Mouse (Mus musculus) intestine, embryonic 16.5 days (tissue): ENCODE data around the gene Plk5. TPM values are rescaled to one million over a fixed set of nuclear protein-coding genes. Genes with fewer than 3 reads are reported as not detected.

Source experiments
- ATAC-seq: fragments of 200-750 bp; cut with Nextera tagmentation; 2 replicates; pipeline ENCODE4 v1.8.0; 2017; ENCODE audit warnings: moderate TSS enrichment, moderate library complexity
- H3K27ac ChIP-seq: fragments of 300-500 bp; sonication (generic); 2 replicates; pipeline ENCODE4 v1.5.1; 2014; ENCODE audit warnings: mild to moderate bottlenecking, low read length
- H3K27me3 ChIP-seq: fragments of 300-500 bp; sonication (generic); replicated peaks from 2 replicates; pipeline ENCODE4 v1.6.1; 2014; ENCODE audit warnings: low read length, control low read depth, mixed read lengths; ENCODE audit not compliant: control insufficient read depth, insufficient read depth
- H3K36me3 ChIP-seq: fragments of 300-500 bp; sonication (generic); 2 replicates; pipeline ENCODE4 v1.6.1; 2014; ENCODE audit warnings: low read length, control low read depth; ENCODE audit not compliant: control insufficient read depth, insufficient read depth
- H3K4me1 ChIP-seq: fragments of 300-500 bp; sonication (generic); 2 replicates; pipeline ENCODE4 v1.6.1; 2014; ENCODE audit warnings: low read length, control low read depth, mixed read lengths; ENCODE audit not compliant: control insufficient read depth, insufficient read depth
- H3K4me2 ChIP-seq: fragments of 300-500 bp; sonication (generic); 2 replicates; pipeline ENCODE4 v1.6.1; 2014; ENCODE audit warnings: low read depth, low read length, control low read depth
- H3K4me3 ChIP-seq: fragments of 300-500 bp; sonication (generic); 2 replicates; pipeline ENCODE4 v1.5.1; 2014; ENCODE audit warnings: mild to moderate bottlenecking, low read length
- H3K9ac ChIP-seq: fragments of 300-500 bp; sonication (generic); 2 replicates; pipeline ENCODE4 v1.6.1; 2014; ENCODE audit warnings: low read depth, low read length
- H3K9me3 ChIP-seq: fragments of 300-500 bp; sonication (generic); 2 replicates; pipeline ENCODE4 v1.6.1; 2016; ENCODE audit warnings: low read length, control low read depth; ENCODE audit not compliant: control insufficient read depth
- WGBS: fragments of 180-500 bp; shearing (Covaris S2); extraction: QIAGEN DNeasy Blood & Tissue Kit; methylation state at CpG from one replicate; pipeline ENCODE4 v1.1.7; 2014; 5-methylcytosine and 5-hydroxymethylcytosine counted together
- microRNA-seq: library from miRNA; unstranded; fragments of <30 nt; microRNA quantifications from one replicate; pipeline ENCODE4, GENCODE M21; 2016
- polyA plus RNA-seq: library from polyadenylated mRNA; unstranded; fragments of >200 nt; fragmentation: Nextera tagmentation; extraction: Ambion mirVana; gene quantifications from 2 replicates; pipeline ENCODE4 v1.2.1, GENCODE M21; 2015

The Plk5 gene
- polyA plus RNA-seq, 1 experiment from 2014 or later, result 0.39 TPM

- H3K9me3 ChIP-seq, result 0 out of 2 replicates have a peak, but pooled peaks cover 2% of the 10 kb centered on the region
- H3K4me1 ChIP-seq, result peaks cover 22% of the 10 kb centered on the region
- peak; percentile 84 for ATAC-seq
- H3K9ac ChIP-seq, result peak within 1 kb of the TSS; percentile 93
- H3K4me3 ChIP-seq, result peak within 1 kb of the TSS; percentile 95
- H3K27me3 ChIP-seq, result no peaks in the 10 kb centered on the region
- peaks cover 35% of the 10 kb centered on the region for H3K36me3 ChIP-seq
- peak within 1 kb of the TSS; percentile 61 for H3K4me2 ChIP-seq
- peak within 1 kb of the TSS; percentile 82 for H3K27ac ChIP-seq
- WGBS, result under 1% methylated on average over 27 of the region's 27 CpGs
Measured at GRCm38 (mm10) chr10:80406684-80407501, 50.6 kb downstream of the Plk5 start, which contains the start of gene Uqcr11. Uqcr11 (minus strand) TSS chr10:80406830.

- Histone ChIP-seq H3K9ac (peak overlapping the region; percentile 93), H3K4me1 (peaks cover 22% of the 10 kb centered on the region), H3K9me3 (0 out of 2 replicates have a peak, but pooled peaks cover 2% of the 10 kb centered on the region), H3K27me3 (no peaks in the 10 kb centered on the region), H3K4me3 (0 out of 2 replicates have a peak overlapping the region, but pooled peaks have one; percentile 95), H3K27ac (no peak overlapping the region), H3K36me3 (peaks cover 39% of the 10 kb centered on the region), H3K4me2 (no peak overlapping the region)
- WGBS, result 35% methylated on average over 4 of the region's 4 CpGs
- ATAC-seq, result no peak
Measured at GRCm38 (mm10) chr10:80407924-80408323, 51.7 kb downstream of the Plk5 start.

- Histone ChIP-seq H3K9me3 (no peaks in the 10 kb centered on the region), H3K27me3 (no peaks in the 10 kb centered on the region), H3K4me3 (no peak overlapping the region), H3K4me1 (peaks cover under 1% of the 10 kb centered on the region), H3K4me2 (no peak overlapping the region), H3K36me3 (peaks cover 51% of the 10 kb centered on the region), H3K27ac (0 out of 2 replicates have a peak overlapping the region, but pooled peaks have one; percentile 6), H3K9ac (no peak overlapping the region)
- ATAC-seq, result no peak
- WGBS, result 82% methylated on average over 44 of the region's 44 CpGs
Measured at GRCm38 (mm10) chr10:80412656-80413541, 56.6 kb downstream of the Plk5 start.

Small RNA genes lying within 50 kb of the gene (microRNA-seq; reads per million reads assigned to microRNA genes)
- not detected for gene Gm22721

Other genes with a start within 250 kb of the Plk5 start
- 13.8 and 15.7 TPM in 2 replicates for gene Stk11, start 240.7 kb upstream of the Plk5 start, polyA plus RNA-seq
- 846 and 854 TPM in 2 replicates for gene Atp5d, start 217.8 kb upstream of the Plk5 start, polyA plus RNA-seq
- gene Cbarp, start 215.6 kb upstream of the Plk5 start, polyA plus RNA-seq, result 5.1 TPM in 2 replicates
- 8.8 and 10.3 TPM in 2 replicates for gene Midn, start 208.2 kb upstream of the Plk5 start, polyA plus RNA-seq
- gene Cirbp, start 190.5 kb upstream of the Plk5 start, polyA plus RNA-seq, result 53.2 and 62.6 TPM in 2 replicates
- 23.6 TPM in 2 replicates for gene 1600002K03Rik, start 183.5 kb upstream of the Plk5 start, polyA plus RNA-seq
- gene Efna2, start 177.0 kb upstream of the Plk5 start, polyA plus RNA-seq, result 7.4 and 8.1 TPM in 2 replicates
- 40.9 and 42.4 TPM in 2 replicates for gene Mum1, start 130.0 kb upstream of the Plk5 start, polyA plus RNA-seq
- gene Ndufs7, start 107.3 kb upstream of the Plk5 start, polyA plus RNA-seq, result 604 and 616 TPM in 2 replicates
- 91.0 and 106 TPM in 2 replicates for gene Gamt, start 95.4 kb upstream of the Plk5 start, polyA plus RNA-seq
- 36.8 and 37.6 TPM in 2 replicates for gene Dazap1, start 95.0 kb upstream of the Plk5 start, polyA plus RNA-seq
- gene Rps15, start 64.0 kb upstream of the Plk5 start, polyA plus RNA-seq, result 894 and 922 TPM in 2 replicates
- gene Apc2, start 60.5 kb upstream of the Plk5 start, polyA plus RNA-seq, result 2.4 and 3.1 TPM in 2 replicates
- gene 2310011J03Rik, start 35.9 kb upstream of the Plk5 start, polyA plus RNA-seq, result 60.4 and 64.3 TPM in 2 replicates
- gene Pcsk4, start 27.0 kb upstream of the Plk5 start, polyA plus RNA-seq, result 10.8 and 12.9 TPM in 2 replicates
- gene Reep6, start 26.5 kb upstream of the Plk5 start, polyA plus RNA-seq, result 255 and 314 TPM in 2 replicates
- gene Adamtsl5, start 8.0 kb upstream of the Plk5 start, polyA plus RNA-seq, result 28.2 and 37.2 TPM in 2 replicates
- gene Mex3d, start 31.2 kb downstream of the Plk5 start, polyA plus RNA-seq, result 1.9 and 2.7 TPM in 2 replicates
- 133 and 144 TPM in 2 replicates for gene Mbd3, start 43.1 kb downstream of the Plk5 start, polyA plus RNA-seq
- 1,179 and 1,252 TPM in 2 replicates for gene Uqcr11, start 50.4 kb downstream of the Plk5 start, polyA plus RNA-seq
- gene Tcf3, start 77.2 kb downstream of the Plk5 start, polyA plus RNA-seq, result 62.7 and 62.9 TPM in 2 replicates
- gene Onecut3, start 138.4 kb downstream of the Plk5 start, polyA plus RNA-seq, result 0.06 and 0.10 TPM in 2 replicates
- 0.09 and 0.17 TPM in 2 replicates for gene Atp8b3, start 182.7 kb downstream of the Plk5 start, polyA plus RNA-seq
- 21.5 and 21.9 TPM in 2 replicates for gene Rexo1, start 205.1 kb downstream of the Plk5 start, polyA plus RNA-seq
- 7.0 and 7.4 TPM in 2 replicates for gene Klf16, start 220.9 kb downstream of the Plk5 start, polyA plus RNA-seq
- gene Abhd17a, start 233.9 kb downstream of the Plk5 start, polyA plus RNA-seq, result 63.1 and 79.7 TPM in 2 replicates
- gene Scamp4, start 246.4 kb downstream of the Plk5 start, polyA plus RNA-seq, result 125 and 127 TPM in 2 replicates
- 8.4 and 9.4 TPM in 2 replicates for gene Adat3, start 246.4 kb downstream of the Plk5 start, polyA plus RNA-seq
- gene Gm49322, start 249.6 kb downstream of the Plk5 start, polyA plus RNA-seq, result 3.3 and 4.0 TPM in 2 replicates